Mouse (Mus musculus) fibroblast of lung, adult 2 months (primary cell): ENCODE results near the gene Eid2.
"Not testable (repeated sequence)": the region's sequence is repeated elsewhere in the genome, so short reads cannot be mapped to it uniquely, and the experiment has no call there.

Source experiments
- DNase-seq: peaks from one replicate; pipeline ENCODE4 v3.0.0-alpha.2; 2011; ENCODE audit warnings: low read depth

Eid2 gene

DNA sequence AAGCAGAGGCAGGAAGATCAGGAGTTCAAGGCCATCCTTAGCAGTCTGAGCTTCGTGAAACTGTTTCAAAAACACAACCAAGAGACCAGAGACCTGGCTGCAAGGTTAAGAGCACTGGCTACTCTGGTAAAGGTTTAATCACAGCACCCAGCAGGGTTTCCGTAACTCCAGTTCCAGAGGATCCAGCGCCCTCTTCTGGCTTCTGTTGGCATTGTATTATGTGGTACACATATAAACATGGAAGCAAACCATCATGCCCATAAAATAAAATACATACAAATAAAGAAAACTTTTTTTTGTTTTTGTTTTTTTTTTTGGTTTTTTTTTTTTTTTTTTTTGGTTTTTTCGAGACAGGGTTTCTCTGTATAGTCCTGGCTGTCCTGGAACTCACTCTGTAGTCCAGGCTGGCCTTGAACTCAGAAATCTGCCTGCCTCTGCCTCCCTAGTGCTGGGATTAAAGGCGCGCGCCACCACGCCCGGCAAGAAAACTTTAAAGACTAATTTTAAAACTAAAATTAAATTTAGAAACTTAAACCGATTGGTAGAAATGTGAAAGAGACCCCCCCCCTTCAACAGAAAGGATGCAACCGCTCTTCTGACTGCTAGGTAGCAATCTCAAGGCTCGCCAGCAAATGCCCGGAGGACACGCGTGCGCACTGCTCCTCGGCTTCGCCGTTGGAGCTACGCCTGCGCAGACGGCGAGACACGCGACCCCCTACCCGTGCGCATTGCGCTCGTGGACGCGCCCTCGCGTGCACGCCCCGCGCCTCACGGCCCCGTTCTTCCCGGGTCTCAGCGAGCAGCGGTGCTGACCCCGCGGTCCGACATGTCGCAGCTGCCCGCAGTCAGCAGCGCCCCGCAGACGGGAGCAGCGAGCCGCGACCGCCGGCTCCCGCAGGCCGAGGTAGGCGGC is at the start of gene Eid2:
Eid2 (plus strand) TSS at position 753 of the 913 bp plus-strand sequence.
- DNase-seq, result peak; percentile 72

DNA sequence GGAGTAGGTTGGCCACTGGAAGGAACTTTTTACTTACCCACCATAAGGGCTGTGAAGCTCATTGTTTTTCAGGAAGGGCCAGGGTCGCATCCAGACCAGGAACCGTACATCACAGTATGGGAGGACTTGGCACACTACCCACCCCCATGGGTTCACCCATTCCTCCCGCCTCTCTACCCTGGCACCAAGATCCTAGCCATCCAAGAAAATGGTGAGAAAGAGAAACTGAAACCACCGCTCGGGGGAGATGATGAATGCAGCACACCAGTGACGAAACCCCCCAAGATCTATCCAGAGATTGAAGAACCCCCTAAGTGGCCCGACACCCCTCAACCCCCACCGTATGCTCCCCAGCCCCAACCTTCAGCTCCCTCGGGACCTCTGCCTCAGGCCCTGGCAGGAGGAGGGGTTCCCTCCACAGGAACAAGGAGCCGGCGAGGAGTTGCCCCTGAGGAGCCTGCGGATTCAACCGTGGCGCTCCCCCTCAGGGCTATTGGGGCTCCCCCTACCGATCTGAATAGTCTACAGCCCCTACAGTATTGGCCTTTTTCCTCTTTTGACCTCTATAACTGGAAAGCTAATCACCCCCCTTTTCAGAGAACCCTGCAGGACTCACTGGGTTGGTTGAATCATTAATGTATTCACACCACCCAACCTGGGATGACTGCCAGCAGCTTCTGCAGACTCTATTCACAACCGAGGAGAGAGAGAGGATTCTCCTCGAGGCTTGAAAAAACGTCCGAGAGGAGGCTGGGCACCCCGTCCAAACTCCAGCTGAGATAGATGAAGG is 48.5 kb upstream of the Eid2 start:
- not testable (repeated sequence) for DNase-seq

DNA sequence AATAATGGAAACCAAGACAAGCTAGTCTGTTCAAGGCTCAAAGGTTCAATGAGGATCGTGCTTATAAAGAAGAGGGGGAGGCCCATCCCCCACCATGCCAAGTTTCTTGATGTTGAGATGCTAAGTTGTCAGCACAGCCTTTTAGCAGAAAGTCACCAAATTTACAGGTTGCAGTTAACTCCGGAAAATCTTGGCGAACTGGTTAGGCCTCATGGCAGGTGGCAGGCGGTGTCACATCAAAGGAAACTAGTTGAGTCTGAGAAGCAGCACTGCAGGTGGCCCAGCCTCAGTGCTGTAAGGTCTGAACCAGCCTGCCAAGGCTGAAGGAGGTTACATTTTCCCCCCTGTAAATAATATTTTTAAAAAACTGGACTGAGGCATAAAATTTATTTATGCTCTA is 40.8 kb upstream of the Eid2 start:
- not testable (repeated sequence) for DNase-seq

DNA sequence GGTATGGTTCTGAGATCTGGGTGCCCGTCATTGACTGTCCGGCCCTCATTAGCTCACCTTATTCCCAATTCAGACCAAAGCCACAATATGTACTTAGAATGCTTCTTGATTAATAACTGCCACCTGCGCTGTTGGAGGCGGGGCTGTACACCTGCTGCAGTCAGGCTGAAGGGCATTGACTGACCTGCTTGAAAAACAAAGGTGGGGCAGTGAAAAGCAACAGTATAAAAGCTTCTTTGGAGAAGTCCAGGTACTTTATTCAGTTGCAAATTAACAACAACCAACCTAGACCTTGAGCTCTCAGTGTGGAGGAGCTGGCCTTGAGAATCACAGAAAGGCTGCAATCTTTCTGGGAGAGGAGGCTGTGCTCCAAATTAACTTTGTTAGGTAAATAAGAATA is 40.3 kb upstream of the Eid2 start:
- DNase-seq, result not testable (repeated sequence)

DNA sequence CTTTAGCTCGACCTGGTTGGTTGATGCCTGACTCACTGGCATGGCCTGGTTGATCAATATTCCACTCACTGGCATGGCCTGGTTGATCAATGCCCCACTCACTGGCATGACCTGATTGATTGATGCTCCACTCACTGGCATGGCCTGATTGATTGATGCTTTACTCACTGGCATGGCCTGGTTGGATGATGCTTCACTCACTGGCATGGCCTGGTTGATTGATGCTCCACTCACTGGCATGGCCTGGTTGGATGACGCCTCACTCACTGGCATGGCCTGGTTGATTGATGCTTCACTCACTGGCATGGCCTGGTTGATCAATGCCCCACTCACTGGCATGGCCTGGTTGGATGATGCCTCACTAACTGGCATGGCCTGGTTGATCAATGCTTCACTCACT is 23.7 kb upstream of the Eid2 start:
- DNase-seq, result not testable (repeated sequence)

DNA sequence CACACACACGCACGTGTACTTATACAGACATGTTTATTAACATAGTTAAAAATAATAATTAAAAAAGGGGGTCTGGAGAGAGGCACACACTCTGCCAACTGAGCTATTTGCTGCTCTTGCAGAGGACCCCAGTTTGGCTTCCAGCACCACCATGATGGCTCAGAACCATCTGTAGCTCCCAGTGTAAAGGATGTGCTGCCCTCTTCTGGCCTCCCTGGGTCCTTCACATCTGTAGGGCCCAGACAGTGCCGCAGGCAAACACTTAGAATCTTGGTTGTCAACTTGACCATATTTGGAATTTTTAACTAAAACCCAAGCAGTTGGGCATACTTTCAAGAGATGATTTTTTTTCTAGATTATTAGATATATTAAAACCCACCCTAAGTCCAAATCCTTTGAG is 18.7 kb upstream of the Eid2 start:
- DNase-seq, result no peak

DNA sequence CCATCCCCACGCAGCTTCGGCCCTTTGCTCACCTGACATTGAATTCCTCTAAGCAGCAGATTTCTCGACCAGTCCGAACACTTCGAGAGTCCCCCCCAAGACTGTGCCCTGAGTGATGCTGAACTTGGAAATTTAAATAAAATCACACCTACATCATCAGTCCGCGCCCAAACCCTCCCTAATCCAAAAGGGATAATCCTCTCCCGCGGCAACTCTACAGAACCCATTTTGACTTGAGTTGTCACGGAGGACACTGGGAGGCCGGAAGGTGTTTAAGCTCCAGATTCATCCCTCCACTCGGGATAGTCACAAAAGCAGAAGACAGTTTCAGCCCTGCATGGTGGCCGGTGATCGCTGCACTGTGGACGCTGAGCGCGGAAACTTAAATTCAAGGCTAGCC is 15.7 kb upstream of the Eid2 start:
- no peak for DNase-seq

DNA sequence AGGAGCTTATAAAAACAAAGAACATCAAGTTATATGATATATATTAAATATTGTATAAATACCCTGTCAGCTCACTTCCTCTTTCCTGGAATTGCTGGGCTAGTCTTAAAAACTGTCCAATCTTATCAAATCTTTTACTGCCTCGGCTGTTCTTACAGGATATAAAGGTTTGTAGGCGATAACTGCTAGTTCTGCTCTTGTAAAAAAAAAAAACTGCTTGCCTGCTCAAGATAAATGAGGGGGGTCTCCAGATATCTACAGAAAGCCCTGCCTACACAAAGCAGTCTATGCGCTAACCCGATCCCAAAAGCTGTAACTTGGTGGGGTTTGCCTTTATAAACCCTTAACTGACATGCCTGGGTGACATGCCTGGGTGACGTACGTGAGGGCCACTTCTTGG is 13.1 kb upstream of the Eid2 start:
- DNase-seq, result no peak

DNA sequence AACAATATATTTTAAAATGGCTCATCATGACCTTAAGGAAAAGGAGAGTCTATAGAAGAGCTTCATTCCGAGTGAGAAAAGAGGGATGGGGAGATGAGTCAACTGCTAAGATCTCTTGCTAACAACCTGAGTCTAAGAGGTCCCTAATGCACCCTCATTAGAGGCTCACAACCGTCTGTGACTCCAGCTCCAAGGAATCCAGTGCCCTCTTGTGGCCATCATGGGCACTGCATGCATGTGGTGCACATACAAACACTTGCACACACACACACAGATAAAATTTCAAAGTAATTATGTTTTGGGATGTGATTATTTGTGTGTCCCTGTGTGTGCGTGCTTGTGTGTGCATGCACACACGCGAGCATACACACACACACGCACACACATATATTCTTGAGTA is 12.2 kb upstream of the Eid2 start:
- DNase-seq, result no peak

DNA sequence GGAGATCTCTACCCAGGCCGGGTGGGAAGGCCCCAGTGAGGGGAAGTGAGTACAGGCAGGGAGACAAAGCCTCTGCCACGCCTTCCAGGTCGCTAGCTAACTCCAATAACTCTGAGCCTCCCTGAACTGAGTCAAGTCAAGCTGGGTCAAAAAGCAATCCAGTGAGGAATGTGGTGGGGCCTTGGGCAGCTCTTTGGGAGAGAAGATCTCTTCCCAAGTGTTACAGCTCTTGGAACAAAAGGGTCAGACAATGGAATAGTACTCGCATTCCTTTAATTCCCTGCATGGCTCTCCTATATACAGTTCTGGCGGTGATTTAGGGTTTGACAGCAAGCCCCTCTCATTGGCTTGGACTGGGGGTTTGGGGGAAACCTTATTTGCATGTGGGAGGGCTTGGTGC is 4.8 kb upstream of the Eid2 start:
- DNase-seq, result no peak

DNA sequence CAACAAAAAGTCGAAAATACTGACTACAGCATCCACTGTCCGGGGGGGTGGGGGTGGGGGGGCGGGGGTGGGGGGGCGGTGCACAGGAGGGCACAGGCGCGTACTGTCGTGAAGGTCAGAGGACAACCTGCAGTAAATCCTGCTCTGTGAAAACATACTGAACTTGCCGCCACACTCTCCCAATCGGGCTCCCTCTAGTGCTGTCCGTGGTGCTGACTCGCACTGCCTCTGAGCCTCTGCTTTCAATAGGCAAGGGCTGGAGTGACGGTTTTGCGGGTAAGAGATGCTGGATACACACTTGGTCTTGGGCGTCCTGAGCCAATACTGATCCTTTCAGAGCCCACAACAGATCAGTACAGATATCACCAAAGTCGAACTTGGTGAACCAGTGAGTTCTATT is 3.9 kb upstream of the Eid2 start:
- no peak for DNase-seq

DNA sequence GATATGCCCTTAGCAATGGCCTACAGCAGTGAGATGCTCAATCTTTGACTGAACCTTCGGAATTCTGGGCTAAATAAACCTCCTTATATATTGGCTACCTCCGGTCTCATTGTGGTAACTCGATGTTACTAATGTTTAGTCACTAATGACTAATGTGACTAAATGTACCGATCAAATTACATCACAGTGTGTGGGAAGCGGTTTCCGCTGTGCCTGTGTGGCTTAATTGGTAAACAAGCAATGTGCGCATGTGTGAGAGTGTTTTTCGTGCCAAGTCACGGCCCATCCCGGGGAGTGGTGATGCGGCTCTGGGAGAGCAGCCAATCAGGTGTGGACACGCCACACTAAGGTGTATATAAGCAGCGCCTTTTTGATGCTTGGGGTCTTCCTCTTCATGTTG is 2.3 kb upstream of the Eid2 start:
- DNase-seq, result no peak

DNA sequence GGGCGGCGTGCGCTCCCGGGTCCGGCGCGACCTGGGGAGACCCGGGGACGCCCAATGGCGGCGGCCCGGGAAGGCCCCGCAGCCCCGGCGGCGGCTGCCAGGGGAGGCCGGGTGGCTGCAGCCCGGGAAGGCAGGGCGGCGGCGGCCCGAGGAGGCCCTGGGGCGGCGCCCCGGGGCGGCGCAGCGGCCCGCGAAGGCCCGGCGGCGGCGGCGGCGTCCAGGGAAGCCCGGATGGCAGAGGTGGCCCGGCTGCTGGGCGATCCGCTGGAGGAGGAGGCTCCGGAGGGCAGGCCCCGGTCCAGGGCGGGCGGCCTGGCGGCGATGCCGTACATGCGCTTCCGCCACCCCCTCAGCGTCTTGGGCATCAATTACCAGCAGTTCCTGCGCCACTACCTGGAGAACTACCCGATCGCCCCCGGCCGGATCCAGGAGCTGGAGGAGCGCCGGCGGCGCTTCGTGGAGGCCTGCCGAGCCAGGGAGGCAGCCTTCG is 406 bp downstream of the Eid2 start:
- no peak for DNase-seq

DNA sequence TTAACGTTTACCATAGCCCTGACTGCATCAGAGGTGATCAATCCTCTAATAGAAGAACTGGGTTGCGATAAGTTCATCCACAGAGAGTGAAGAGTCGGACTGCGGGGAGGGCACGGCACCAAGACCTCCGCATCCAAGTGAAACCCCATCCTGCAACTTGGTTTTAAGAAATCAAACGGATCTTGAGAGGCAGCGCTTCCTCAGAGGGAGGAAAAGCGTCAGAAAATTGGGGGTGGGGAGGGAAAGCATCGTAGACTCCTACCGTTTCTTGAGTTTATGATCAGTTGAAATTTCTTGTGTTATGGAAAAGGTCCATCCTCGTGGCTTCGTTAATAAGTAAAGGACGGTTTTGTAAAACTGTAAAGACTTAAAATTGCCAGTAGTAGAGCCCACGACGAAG is 895 bp downstream of the Eid2 start:
- DNase-seq, result no peak

DNA sequence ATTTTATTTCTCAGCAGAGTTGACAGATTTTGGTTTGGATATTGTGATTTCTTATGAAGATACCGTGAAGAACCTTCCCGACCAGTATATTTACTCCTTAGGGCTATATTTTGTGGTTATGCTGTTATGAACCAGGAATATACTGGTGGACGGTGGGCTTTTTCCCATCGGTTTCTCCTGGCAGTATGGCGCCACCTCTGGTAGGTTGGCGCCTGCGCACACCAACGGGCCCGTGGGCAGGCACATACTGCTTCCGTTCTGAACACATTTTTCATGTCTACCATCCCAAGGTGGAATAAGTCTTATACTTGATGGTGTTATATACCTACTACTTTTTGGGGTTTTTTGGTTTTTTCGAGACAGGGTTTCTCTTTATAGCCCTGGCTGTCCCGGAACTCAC is 1.7 kb downstream of the Eid2 start:
- no peak for DNase-seq

DNA sequence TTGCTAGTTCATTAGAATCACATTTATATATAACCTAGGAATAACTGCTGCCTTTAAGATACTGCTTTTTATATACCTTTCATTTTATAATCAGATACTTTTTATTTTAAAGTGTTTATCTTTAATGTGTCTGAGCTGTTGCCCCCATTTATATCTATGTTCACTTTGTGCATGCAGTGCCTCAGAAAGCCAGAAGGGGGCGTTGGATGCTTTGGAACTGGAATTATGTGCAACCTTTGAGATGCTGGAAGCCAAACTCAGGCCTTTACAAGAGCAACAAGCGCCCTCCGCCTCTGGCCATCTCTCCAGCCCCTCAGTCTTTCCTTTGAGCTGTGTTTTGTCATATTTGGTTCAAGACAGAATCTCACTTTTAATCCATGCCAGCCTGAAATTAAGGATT is 4.1 kb downstream of the Eid2 start:
- DNase-seq, result no peak

DNA sequence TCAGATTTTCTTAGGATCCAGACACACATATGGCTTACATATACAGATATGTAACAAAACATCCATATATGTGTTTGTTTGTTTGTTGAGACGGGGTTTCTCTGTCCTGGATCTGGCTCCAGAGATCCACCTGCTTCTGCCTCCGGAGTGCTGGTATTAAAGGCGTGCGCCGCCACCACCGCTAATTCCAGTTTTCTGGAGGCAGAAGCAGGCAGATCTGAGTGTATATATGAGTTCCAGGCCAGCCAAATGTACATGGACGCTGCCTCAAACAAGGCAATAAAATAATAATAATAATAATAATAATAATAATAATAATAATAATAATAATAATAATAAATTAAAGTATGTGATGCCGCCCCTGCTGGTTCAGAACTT is 9.5 kb downstream of the Eid2 start:
- DNase-seq, result no peak

DNA sequence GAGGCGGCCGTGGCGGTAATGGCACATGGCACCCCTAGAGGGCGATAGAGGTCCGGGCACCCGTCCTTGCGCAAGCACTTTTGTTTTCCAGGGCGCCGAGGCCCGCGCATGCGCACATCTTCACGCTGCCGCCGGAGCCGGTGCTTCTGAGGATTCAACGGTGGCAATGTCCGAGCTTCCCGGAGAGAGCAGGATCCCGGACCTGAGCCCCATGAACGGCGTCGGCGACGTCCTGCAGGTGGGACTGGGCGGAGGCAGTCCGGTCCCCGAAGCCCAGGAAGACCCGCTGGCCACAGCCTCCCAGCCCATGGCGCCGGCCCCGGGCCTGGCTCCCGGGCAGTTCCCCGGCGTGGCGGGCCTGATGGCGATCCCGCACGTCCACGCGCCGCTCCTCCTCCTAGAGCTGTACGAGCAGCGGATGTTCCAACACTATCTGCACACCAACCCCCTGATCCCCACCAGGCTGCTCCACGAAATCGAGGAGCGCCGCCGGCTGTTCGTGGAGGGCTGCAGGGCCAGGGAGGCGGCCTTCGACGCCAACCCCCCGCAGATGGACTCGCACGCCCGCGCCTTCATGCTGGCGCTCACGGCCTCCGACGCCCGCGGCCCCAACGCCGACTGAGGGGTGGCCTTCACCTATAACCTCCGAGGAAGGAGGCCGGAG is 10.1 kb downstream of the Eid2 start, which contains the start of gene Eid2b:
Eid2b (plus strand) TSS at position 125 of the 664 bp plus-strand sequence.
- peak; percentile 77 for DNase-seq

DNA sequence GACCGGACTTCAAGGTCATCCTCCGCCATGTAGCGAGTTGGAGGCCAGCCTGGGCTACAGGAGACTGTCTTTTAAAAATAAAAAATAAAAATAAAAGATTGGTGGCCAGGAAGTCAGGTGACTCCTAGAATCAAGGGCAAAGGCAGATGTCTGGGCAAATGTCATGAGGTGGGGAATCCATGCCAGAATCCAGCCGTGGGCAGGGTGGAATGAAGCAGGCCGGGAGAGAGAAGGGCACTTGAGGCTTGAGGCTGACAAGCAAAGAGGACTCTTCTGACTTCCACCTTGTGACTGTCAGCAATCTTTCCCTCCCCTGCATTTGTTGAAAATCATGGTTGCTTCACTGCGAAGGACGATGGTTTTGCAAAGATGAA is 10.6 kb downstream of the Eid2 start:
- DNase-seq, result no peak

DNA sequence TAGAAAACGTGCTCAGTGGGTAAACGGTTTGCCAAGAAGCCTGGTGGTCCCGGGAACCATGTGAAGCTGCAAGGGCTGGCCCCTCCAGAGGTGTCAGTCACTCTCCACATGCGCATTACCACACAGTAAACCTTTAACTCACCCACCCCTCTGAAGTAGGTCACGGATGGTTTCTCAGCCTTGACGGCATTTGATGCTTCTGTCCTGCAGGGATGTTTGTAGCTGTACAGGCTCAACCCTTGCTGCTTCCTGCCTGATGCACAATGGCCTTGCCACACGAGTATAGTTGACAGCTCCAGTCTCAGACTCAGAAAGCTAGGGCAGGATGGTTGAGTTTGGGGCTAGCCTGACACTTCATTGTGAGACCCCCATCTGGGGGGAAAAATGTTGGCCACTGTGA is 12.9 kb downstream of the Eid2 start:
- no peak for DNase-seq

DNA sequence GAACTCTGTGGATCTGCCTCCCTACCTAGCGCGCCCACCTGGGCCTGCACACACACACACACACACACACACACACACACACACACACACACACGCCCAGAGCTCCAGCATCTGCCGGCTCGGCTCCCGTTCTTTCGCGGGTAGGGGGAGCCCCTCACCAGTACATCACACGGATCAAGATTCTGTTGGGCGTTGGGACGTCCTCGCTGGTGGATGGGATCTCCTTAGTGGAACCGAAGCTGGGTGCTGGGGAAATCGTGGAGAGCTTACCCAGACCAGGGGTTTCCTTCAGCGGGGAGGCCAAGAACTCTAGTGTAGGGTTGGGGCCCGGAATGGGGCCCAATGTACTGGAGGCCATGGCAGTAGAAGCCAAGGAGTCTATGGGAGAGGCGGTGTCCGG is 22.5 kb downstream of the Eid2 start:
- DNase-seq, result no peak
